Mouse (Mus musculus) liver, embryonic 15.5 days (tissue): ENCODE data around the gene Runx1. TPM values are rescaled to one million over a fixed set of nuclear protein-coding genes. Genes with fewer than 3 reads are reported as not detected.

ENCODE experiments used
- ATAC-seq: fragments of 200-750 bp; cut with Nextera tagmentation; 2 replicates; pipeline ENCODE4 v1.8.0; 2017; ENCODE audit warnings: moderate number of reproducible peaks, mild to moderate bottlenecking, moderate library complexity; ENCODE audit not compliant: insufficient read depth
- H3K27ac ChIP-seq: fragments of 300-500 bp; sonication (generic); replicated peaks from 2 replicates; pipeline ENCODE4 v1.5.1; 2015; ENCODE audit warnings: mild to moderate bottlenecking, inconsistent platforms
- H3K27me3 ChIP-seq: fragments of 300-500 bp; sonication (generic); 2 replicates; pipeline ENCODE4 v1.6.1; 2015; ENCODE audit warnings: mild to moderate bottlenecking, inconsistent platforms
- H3K36me3 ChIP-seq: fragments of 300-500 bp; sonication (generic); replicated peaks from 2 replicates; pipeline ENCODE4 v1.6.1; 2015; ENCODE audit warnings: moderate library complexity, mild to moderate bottlenecking, inconsistent platforms
- H3K4me1 ChIP-seq: fragments of 300-500 bp; sonication (generic); replicated peaks from 2 replicates; pipeline ENCODE4 v1.6.1; 2015; ENCODE audit warnings: inconsistent platforms
- H3K4me2 ChIP-seq: fragments of 300-500 bp; sonication (generic); 2 replicates; pipeline ENCODE4 v1.6.1; 2015; ENCODE audit warnings: moderate library complexity, mild to moderate bottlenecking, inconsistent platforms
- H3K4me3 ChIP-seq: fragments of 300-500 bp; sonication (generic); replicated peaks from 2 replicates; pipeline ENCODE4 v1.5.1; 2015; ENCODE audit warnings: mild to moderate bottlenecking, inconsistent platforms
- H3K9ac ChIP-seq: fragments of 300-500 bp; sonication (generic); 2 replicates; pipeline ENCODE4 v1.6.1; 2015; ENCODE audit warnings: moderate library complexity, mild to moderate bottlenecking, inconsistent platforms
- H3K9me3 ChIP-seq: fragments of 300-500 bp; sonication (generic); replicated peaks from 2 replicates; pipeline ENCODE4 v1.6.1; 2016; ENCODE audit warnings: inconsistent platforms
- WGBS: fragments of 180-500 bp; shearing (Covaris S2); methylation state at CpG from one replicate; pipeline ENCODE4 v1.1.7; 2015; ENCODE audit warnings: mixed read lengths; ENCODE audit not compliant: insufficient replicate concordance; 5-methylcytosine and 5-hydroxymethylcytosine counted together
- polyA plus RNA-seq: library from polyadenylated mRNA; unstranded; fragments of >200 nt; fragmentation: Nextera tagmentation; extraction: Ambion mirVana; gene quantifications from 2 replicates; pipeline ENCODE4 v1.2.1, GENCODE M21; 2015

Gene Runx1
- polyA plus RNA-seq, 1 experiment from 2014 or later, result 5.6 TPM

GRCm38 (mm10) chr16:92825204-92825843, 625 bp downstream of the Runx1 start:
- Histone ChIP-seq H3K4me2 (peak overlapping the region; percentile 78), H3K36me3 (no peaks in the 10 kb centered on the region; the same call in 1 of the 2 replicates)

DNA sequence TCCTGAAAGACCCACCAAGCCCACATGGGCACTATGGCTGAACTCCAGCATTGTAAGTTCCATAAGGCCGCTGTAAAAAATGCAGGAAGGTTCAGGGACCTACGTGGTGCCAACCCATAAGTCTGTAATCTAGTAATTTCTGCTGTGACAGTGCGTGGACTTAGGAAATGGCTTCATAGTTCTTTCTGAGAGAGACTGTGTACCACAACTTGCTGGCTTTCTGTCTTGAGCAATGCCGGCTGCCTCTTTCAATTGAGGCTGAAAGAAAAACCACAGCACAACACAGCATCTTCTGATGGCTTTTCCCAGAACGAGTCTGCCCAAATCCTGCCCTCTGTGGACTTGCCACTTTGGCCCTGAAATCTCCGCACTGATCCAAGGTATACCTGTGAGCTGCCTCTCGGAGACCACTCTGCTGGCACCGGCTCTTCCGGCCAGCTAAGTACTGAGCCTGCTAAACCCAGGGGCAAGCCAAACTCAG, 1.2 kb downstream of the Runx1 start:
- H3K9me3 ChIP-seq, result no peaks in the 10 kb centered on the region
- peak overlapping the region; percentile 78 for H3K4me2 ChIP-seq
- H3K36me3 ChIP-seq, result no peaks in the 10 kb centered on the region; the same call in 1 of the 2 replicates
- H3K4me1 ChIP-seq, result peaks cover 66% of the 10 kb centered on the region
- peak overlapping the region; percentile 90 for H3K27ac ChIP-seq
- 18% methylated on average over 9 of the region's 9 CpGs for WGBS
- H3K4me3 ChIP-seq, result peak overlapping the region; percentile 73
- ATAC-seq, result no peak
- H3K27me3 ChIP-seq, result 0 out of 2 replicates have a peak, but pooled peaks cover 4% of the 10 kb centered on the region
- peak overlapping the region; percentile 77 for H3K9ac ChIP-seq

More at GRCm38 (mm10) chr16:92825204-92825843, 625 bp downstream of the Runx1 start:
- 11% methylated on average over 18 of the region's 18 CpGs for WGBS
- Histone ChIP-seq H3K4me3 (peak overlapping the region; percentile 73), H3K27ac (peak overlapping the region; percentile 90), H3K27me3 (peaks cover 8% of the 10 kb centered on the region; the same call in 1 of the 2 replicates), H3K4me1 (peaks cover 60% of the 10 kb centered on the region), H3K9me3 (no peaks in the 10 kb centered on the region), H3K9ac (peak overlapping the region; percentile 77)
- peak; percentile 55 for ATAC-seq

DNA sequence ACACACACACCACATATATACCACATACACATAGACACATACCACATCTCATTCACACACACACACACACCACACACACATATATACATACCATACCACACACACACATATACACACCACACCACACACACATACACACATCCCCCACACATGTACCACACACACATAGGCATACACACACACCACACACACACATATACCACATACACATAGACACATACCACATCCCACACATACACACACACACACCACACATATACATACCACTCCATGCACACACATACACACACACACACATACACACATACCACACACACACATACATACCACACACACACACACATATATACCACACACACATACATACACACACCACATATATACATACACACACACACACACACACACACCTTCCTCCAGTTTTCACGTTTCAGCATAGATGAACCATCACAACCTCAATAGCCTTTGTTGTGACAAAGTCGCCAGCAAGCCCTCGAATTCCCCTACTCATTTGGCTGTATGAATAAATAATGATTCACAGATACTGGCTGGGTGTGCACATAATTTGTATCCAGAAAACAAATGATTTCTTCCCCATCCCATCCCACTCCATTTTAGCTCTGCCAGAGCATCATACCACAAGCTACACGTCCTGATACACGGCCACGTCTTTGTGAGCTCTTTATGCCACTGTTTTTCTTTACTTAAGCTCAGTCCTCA, 1.8 kb downstream of the Runx1 start:
- Histone ChIP-seq H3K4me3 (peak overlapping the region; percentile 73), H3K36me3 (no peaks in the 10 kb centered on the region; the same call in 1 of the 2 replicates), H3K27me3 (0 out of 2 replicates have a peak, but pooled peaks cover 4% of the 10 kb centered on the region), H3K9ac (peak overlapping the region; percentile 77), H3K9me3 (no peaks in the 10 kb centered on the region), H3K4me2 (peak overlapping the region; percentile 78), H3K27ac (peak overlapping the region; percentile 90), H3K4me1 (peaks cover 72% of the 10 kb centered on the region)
- no peak for ATAC-seq
- 25% methylated on average over 6 of the region's 6 CpGs for WGBS

DNA sequence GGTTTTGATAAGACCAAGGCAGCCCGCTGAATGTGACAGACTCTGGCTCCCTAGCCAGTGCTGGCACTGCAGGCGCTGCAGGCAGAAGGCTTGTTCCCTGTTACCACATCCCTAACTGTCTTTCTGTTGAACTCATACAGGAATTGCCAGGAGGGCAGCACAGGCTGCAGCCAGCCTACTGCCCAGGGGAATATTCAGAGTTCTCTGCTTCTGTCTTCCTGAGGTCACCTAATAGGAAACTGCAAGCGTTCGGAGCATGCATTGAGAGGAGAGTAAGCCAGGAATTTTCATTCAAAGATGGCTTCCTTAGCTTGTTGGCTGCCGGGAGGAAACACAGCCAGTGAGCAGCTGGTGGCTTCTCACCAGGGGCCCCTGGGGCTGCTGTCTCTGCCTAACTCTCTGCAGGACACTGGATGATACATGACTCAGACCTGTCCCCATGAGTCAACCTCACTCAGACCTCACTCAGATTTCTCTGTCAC, 2.5 kb downstream of the Runx1 start:
- Histone ChIP-seq H3K27ac (peak overlapping the region; percentile 89), H3K9ac (peak overlapping the region; percentile 33; the same call in 1 of the 2 replicates), H3K4me2 (peak overlapping the region; percentile 78), H3K27me3 (0 out of 2 replicates have a peak, but pooled peaks cover 4% of the 10 kb centered on the region), H3K36me3 (no peaks in the 10 kb centered on the region; the same call in 1 of the 2 replicates), H3K4me3 (peak overlapping the region; percentile 73), H3K4me1 (peaks cover 79% of the 10 kb centered on the region), H3K9me3 (no peaks in the 10 kb centered on the region)
- 25% methylated on average over 5 of the region's 5 CpGs for WGBS
- no peak for ATAC-seq

DNA sequence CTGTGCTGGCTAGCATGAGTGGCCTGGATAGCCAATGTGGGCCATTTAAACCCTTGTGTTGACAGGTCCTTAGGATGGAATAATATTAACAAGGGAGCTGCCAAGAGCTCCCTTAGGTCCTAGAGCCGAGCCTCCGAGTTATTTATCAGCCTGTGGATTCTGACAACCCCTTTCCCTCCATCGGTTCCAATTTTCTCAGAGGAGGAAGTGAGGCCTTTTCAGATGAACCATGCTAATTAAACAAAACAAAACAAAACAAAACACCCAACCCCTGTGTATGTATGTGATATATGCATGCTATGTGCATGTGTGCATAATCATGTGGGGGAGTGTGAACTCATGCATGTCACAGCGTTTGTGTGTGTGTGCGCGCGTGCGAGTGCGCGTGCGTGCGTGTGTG, 3.3 kb downstream of the Runx1 start:
- H3K4me1 ChIP-seq, result peaks cover 86% of the 10 kb centered on the region
- peak overlapping the region; percentile 78 for H3K4me2 ChIP-seq
- H3K36me3 ChIP-seq, result no peaks in the 10 kb centered on the region; the same call in 1 of the 2 replicates
- no peaks in the 10 kb centered on the region for H3K9me3 ChIP-seq
- peak overlapping the region; percentile 47 for H3K9ac ChIP-seq
- peak overlapping the region; percentile 73 for H3K4me3 ChIP-seq
- no peak for ATAC-seq
- 64% methylated on average over 12 of the region's 12 CpGs for WGBS
- H3K27ac ChIP-seq, result peak overlapping the region; percentile 89
- H3K27me3 ChIP-seq, result no peaks in the 10 kb centered on the region

- Histone ChIP-seq H3K4me3 (peak overlapping the region; percentile 73), H3K36me3 (no peaks in the 10 kb centered on the region; the same call in 1 of the 2 replicates), H3K4me2 (peak overlapping the region; percentile 78), H3K27me3 (no peaks in the 10 kb centered on the region), H3K4me1 (peaks cover 91% of the 10 kb centered on the region), H3K27ac (peak overlapping the region; percentile 89), H3K9ac (peak overlapping the region; percentile 47), H3K9me3 (no peaks in the 10 kb centered on the region)
- 12% methylated on average over 14 of the region's 14 CpGs for WGBS
- peak; percentile 76 for ATAC-seq
These were observed 3.9 kb downstream of the Runx1 start for GRCm38 (mm10) chr16:92821938-92822629.

DNA sequence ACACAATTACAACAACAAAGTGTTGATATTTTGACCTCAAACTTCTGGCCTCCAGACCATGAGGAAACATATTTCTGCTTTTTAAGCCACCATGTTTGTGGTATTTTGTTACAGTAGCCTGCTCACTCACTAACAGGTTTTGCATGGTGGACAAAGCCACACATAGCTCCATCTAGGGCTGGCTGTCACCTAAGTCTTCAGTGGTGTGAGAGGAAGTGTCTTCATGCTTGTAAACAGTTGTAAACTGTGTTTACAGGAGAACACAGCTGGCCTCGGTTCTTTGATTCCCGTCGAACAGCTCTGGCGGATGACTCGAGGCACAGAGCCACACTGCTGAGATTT, 4.4 kb downstream of the Runx1 start:
- H3K9ac ChIP-seq, result peak overlapping the region; percentile 47; the same call in 1 of the 2 replicates
- H3K4me1 ChIP-seq, result peaks cover 86% of the 10 kb centered on the region
- WGBS, result 13% methylated on average over 5 of the region's 5 CpGs
- H3K27ac ChIP-seq, result peak overlapping the region; percentile 89
- H3K4me2 ChIP-seq, result peak overlapping the region; percentile 78
- H3K9me3 ChIP-seq, result no peaks in the 10 kb centered on the region
- H3K4me3 ChIP-seq, result peak overlapping the region; percentile 73
- no peak for ATAC-seq
- no peaks in the 10 kb centered on the region; the same call in 1 of the 2 replicates for H3K36me3 ChIP-seq
- no peaks in the 10 kb centered on the region for H3K27me3 ChIP-seq

- Histone ChIP-seq H3K9ac (no peak overlapping the region), H3K4me1 (peaks cover 87% of the 10 kb centered on the region), H3K4me3 (no peak overlapping the region), H3K4me2 (no peak overlapping the region), H3K27me3 (no peaks in the 10 kb centered on the region), H3K36me3 (no peaks in the 10 kb centered on the region; the same call in 1 of the 2 replicates), H3K27ac (peak overlapping the region; percentile 60; the same call in 1 of the 2 replicates), H3K9me3 (no peaks in the 10 kb centered on the region)
- WGBS, result 56% methylated on average over 6 of the region's 6 CpGs
- no peak for ATAC-seq
These were observed 5.5 kb downstream of the Runx1 start for GRCm38 (mm10) chr16:92820451-92820850.

DNA sequence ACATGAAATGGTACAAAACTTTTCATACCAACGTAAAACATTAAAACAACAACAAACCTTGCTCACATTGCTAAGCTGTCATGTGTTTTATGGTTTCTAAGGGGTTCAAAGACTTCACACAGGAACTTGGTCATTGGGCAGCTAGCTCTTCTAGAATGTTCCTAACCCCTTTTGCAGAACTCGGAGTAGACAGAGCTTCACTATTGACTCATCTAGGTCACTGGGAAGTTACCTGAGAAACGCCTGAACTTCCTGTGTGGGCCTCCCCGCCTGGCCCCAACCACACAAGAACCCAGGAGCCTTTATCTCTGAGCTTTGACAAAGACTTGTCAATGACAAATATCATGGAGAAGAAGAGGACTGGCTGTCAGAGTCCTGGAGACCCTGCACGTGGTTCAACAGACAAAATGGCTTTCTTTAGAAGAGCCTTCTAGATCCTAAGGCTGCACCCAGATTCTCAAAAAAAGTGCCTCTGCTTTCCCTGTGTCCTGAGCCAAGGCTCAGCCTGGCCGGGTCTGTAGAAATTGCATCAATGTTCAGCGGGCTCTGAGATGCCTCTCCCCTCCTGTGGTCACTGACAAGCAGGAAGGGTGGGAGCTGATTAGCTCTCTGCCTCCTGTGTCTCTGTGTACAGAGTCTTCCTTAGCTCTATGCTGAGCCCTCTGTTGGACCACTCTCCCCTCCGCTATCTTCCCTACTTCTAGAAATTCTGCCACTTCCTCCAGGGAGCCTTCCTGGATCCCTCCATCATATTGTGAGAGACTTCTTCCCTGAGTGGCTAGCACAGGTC, 7.3 kb downstream of the Runx1 start:
- H3K4me3 ChIP-seq, result no peak overlapping the region
- H3K36me3 ChIP-seq, result no peaks in the 10 kb centered on the region; the same call in 1 of the 2 replicates
- peak; percentile 51 for ATAC-seq
- no peaks in the 10 kb centered on the region for H3K9me3 ChIP-seq
- peak overlapping the region; percentile 45 for H3K4me2 ChIP-seq
- H3K9ac ChIP-seq, result peak overlapping the region; percentile 4; the same call in 1 of the 2 replicates
- WGBS, result 19% methylated on average over 8 of the region's 8 CpGs
- H3K27me3 ChIP-seq, result no peaks in the 10 kb centered on the region
- peaks cover 87% of the 10 kb centered on the region for H3K4me1 ChIP-seq
- peak overlapping the region; percentile 60 for H3K27ac ChIP-seq

- H3K9ac ChIP-seq, result no peak overlapping the region
- no peak for ATAC-seq
- 67% methylated on average over 7 of the region's 7 CpGs for WGBS
- H3K4me3 ChIP-seq, result no peak overlapping the region
- H3K27me3 ChIP-seq, result no peaks in the 10 kb centered on the region
- H3K27ac ChIP-seq, result no peak overlapping the region
- no peak overlapping the region for H3K4me2 ChIP-seq
- H3K9me3 ChIP-seq, result no peaks in the 10 kb centered on the region
- peaks cover 85% of the 10 kb centered on the region for H3K4me1 ChIP-seq
- H3K36me3 ChIP-seq, result peaks cover 5% of the 10 kb centered on the region; the same call in 1 of the 2 replicates
These were observed 9.9 kb downstream of the Runx1 start for GRCm38 (mm10) chr16:92816092-92816491.
